Mouse (Mus musculus) retina, postnatal 1 day (tissue): ENCODE measurements around the gene Camsap1.

Experiments used
- DNase-seq: peaks from one replicate; pipeline ENCODE4 v3.0.0-alpha.2; 2012

Camsap1 gene

DNA sequence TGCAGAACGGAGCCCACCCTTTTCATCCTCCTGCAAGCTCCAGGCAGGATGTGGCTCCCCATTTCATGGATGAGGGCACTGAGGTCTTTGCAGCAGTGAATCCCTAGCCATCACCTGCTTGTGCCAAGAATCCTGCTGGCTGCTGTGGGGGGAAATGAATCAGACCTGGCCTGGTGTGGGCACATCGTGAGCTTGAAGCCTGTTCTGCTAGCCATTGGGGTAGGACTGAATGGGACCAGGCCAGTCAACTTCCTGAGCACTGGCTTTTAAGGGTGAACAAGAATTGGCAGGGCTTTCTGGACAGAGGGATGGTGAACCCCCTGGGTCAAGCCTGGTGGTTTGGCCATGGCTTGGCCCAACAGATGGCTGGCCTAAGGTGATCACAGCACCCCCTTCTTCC is 104.6 kb downstream of the Camsap1 start:
- no peak for DNase-seq

DNA sequence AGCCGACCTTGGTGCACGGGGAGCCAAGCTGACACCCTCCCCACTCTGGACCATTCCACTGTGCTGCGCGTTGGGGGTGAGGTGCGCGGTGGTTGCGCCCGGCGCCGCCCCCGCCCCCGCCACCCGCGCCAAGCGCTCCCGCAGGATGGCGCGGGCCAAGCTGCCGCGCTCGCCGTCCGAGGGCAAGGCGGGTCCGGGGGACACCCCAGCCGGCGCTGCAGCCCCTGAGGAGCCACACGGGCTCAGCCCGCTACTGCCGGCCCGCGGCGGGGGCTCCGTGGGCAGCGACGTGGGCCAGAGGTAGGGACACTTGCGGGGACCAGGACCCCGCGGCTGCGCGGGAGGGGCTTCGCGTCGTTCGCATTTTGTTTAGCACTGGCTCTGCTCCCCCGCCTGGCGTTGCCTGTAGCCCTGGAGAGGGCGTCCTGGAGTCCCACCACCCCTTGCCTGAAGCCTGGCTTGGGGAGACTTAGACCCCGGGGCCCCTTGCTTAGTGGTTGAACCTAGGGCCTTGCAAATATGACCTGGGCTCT is 105.3 kb downstream of the Camsap1 start:
- peak; percentile 39 for DNase-seq

DNA sequence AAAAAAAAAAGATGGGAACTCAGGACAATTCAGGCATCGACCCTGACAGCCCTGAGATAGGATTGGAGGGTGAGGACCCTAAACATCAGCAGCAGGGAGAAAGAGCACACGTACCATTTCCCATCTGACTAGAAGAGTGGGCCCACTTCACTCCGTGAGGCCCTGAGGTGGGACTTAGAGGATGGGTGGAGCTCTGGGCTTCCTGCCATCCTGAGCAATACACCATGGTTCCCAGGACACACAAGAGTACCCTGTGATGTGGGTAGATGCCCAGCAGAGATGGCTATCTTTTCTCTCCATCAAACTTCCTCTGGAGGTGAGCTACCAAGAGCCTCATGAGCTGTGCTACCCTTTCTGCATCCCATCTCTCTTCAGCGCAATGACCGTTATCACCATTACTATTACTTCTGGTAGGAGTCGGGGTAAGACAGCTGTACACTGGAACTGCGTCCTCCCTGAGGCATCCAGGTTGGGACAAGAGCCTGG is 105.8 kb downstream of the Camsap1 start:
- DNase-seq, result no peak
